Mouse (Mus musculus): ENCODE data around the gene Sned1. TPM values are rescaled to one million over a fixed set of nuclear protein-coding genes. Genes with fewer than 3 reads are reported as not detected.

Gene Sned1
- polyA plus RNA-seq, 1 experiment, result not detected

GRCm38 (mm10) chr1:93225226-93225625 is 10.4 kb upstream of the Sned1 start:
- TF ChIP-seq GATA1 (IDR thresholded peaks at IDR 0.05; ENCODE audit: low read length), result no peak

- TF ChIP-seq GATA1 (IDR thresholded peaks at IDR 0.05; ENCODE audit: low read length), result no peak
Observed at GRCm38 (mm10) chr1:93225731-93226520, 9.7 kb upstream of the Sned1 start.

GRCm38 (mm10) chr1:93227303-93227975 is 8.2 kb upstream of the Sned1 start:
- TF ChIP-seq GATA1 (IDR thresholded peaks at IDR 0.05; ENCODE audit: low read length), result no peak

GRCm38 (mm10) chr1:93227976-93228365 is 7.7 kb upstream of the Sned1 start:
- TF ChIP-seq GATA1 (IDR thresholded peaks at IDR 0.05; ENCODE audit: low read length), result no peak

GRCm38 (mm10) chr1:93229221-93229620 is 6.4 kb upstream of the Sned1 start:
- no peak for TF ChIP-seq GATA1 (IDR thresholded peaks at IDR 0.05; ENCODE audit: low read length)

GRCm38 (mm10) chr1:93229626-93230025 is 6.0 kb upstream of the Sned1 start:
- no peak for TF ChIP-seq GATA1 (IDR thresholded peaks at IDR 0.05; ENCODE audit: low read length)

GRCm38 (mm10) chr1:93236545-93236924 is 894 bp downstream of the Sned1 start:
- TF ChIP-seq GATA1 (IDR thresholded peaks at IDR 0.05; ENCODE audit: low read length), result no peak

GRCm38 (mm10) chr1:93237676-93238075 is 2.0 kb downstream of the Sned1 start:
- TF ChIP-seq GATA1 (IDR thresholded peaks at IDR 0.05; ENCODE audit: low read length), result no peak

GRCm38 (mm10) chr1:93238201-93238600 is 2.6 kb downstream of the Sned1 start:
- no peak for TF ChIP-seq GATA1 (IDR thresholded peaks at IDR 0.05; ENCODE audit: low read length)

- no peak for TF ChIP-seq GATA1 (IDR thresholded peaks at IDR 0.05; ENCODE audit: low read length)
Observed at GRCm38 (mm10) chr1:93245936-93246335, 10.3 kb downstream of the Sned1 start.

- no peak for TF ChIP-seq GATA1 (IDR thresholded peaks at IDR 0.05; ENCODE audit: low read length)
Observed at GRCm38 (mm10) chr1:93252586-93252985, 16.9 kb downstream of the Sned1 start.

- TF ChIP-seq GATA1 (IDR thresholded peaks at IDR 0.05; ENCODE audit: low read length), result no peak
Observed at GRCm38 (mm10) chr1:93255761-93256160, 20.1 kb downstream of the Sned1 start.

- TF ChIP-seq GATA1 (IDR thresholded peaks at IDR 0.05; ENCODE audit: low read length), result no peak
Observed at GRCm38 (mm10) chr1:93257560-93257959, 21.9 kb downstream of the Sned1 start.

- no peak for TF ChIP-seq GATA1 (IDR thresholded peaks at IDR 0.05; ENCODE audit: low read length)
Observed at GRCm38 (mm10) chr1:93267207-93267606, 31.6 kb downstream of the Sned1 start.

GRCm38 (mm10) chr1:93268246-93268645 is 32.6 kb downstream of the Sned1 start:
- TF ChIP-seq GATA1 (IDR thresholded peaks at IDR 0.05; ENCODE audit: low read length), result no peak

GRCm38 (mm10) chr1:93270516-93271240 is 35.0 kb downstream of the Sned1 start:
- no peak for TF ChIP-seq GATA1 (IDR thresholded peaks at IDR 0.05; ENCODE audit: low read length)
